Mouse (Mus musculus): ENCODE measurements around the gene Rpl23a.
A peak's percentile ranks its signal among the peaks of the same experiment; 100 is the strongest.

Rpl23a gene

GRCm38 (mm10) chr11:78167257-78167959 is 16.0 kb downstream of the Rpl23a start:
- DNase-seq (ENCODE audit: low read depth, low spot score): no peak

- no peak for DNase-seq (ENCODE audit: low read depth, low spot score)
These were observed 16.7 kb downstream of the Rpl23a start for GRCm38 (mm10) chr11:78166640-78167039.

GRCm38 (mm10) chr11:78166161-78166560 is 17.2 kb downstream of the Rpl23a start:
- no peak for DNase-seq (ENCODE audit: low read depth, low spot score)

- DNase-seq (ENCODE audit: low read depth, low spot score): no peak
These were observed 17.6 kb downstream of the Rpl23a start for GRCm38 (mm10) chr11:78165761-78166109.

GRCm38 (mm10) chr11:78164924-78165760 is 18.2 kb downstream of the Rpl23a start, which contains the start of gene Traf4:
TSS of gene Traf4 (minus strand) at chr11:78165589.
- DNase-seq (ENCODE audit: low read depth, low spot score): peak; percentile 72

GRCm38 (mm10) chr11:78164604-78164923 is 18.8 kb downstream of the Rpl23a start:
- no peak for DNase-seq (ENCODE audit: low read depth, low spot score)

GRCm38 (mm10) chr11:78163681-78164603 is 19.4 kb downstream of the Rpl23a start:
- DNase-seq (ENCODE audit: low read depth, low spot score): no peak

- no peak for DNase-seq (ENCODE audit: low read depth, low spot score)
These were observed 20.3 kb downstream of the Rpl23a start for GRCm38 (mm10) chr11:78163045-78163444.

GRCm38 (mm10) chr11:78162504-78162903 is 20.9 kb downstream of the Rpl23a start:
- no peak for DNase-seq (ENCODE audit: low read depth, low spot score)

GRCm38 (mm10) chr11:78161968-78162367 is 21.4 kb downstream of the Rpl23a start:
- DNase-seq (ENCODE audit: low read depth, low spot score): no peak

GRCm38 (mm10) chr11:78161169-78161568 is 22.2 kb downstream of the Rpl23a start:
- DNase-seq (ENCODE audit: low read depth, low spot score): no peak

- no peak for DNase-seq (ENCODE audit: low read depth, low spot score)
These were observed 22.7 kb downstream of the Rpl23a start for GRCm38 (mm10) chr11:78160675-78161074.

GRCm38 (mm10) chr11:78160171-78160570 is 23.2 kb downstream of the Rpl23a start:
- DNase-seq (ENCODE audit: low read depth, low spot score): no peak

- no peak for DNase-seq (ENCODE audit: low read depth, low spot score)
These were observed 23.8 kb downstream of the Rpl23a start for GRCm38 (mm10) chr11:78159557-78159956.

GRCm38 (mm10) chr11:78159096-78159495 is 24.3 kb downstream of the Rpl23a start:
- peak; percentile 82 for DNase-seq (ENCODE audit: low read depth, low spot score)

- DNase-seq (ENCODE audit: low read depth, low spot score): no peak
These were observed 27.2 kb downstream of the Rpl23a start for GRCm38 (mm10) chr11:78156156-78156699.

- no peak for DNase-seq (ENCODE audit: low read depth, low spot score)
These were observed 27.7 kb downstream of the Rpl23a start for GRCm38 (mm10) chr11:78155674-78156073.

GRCm38 (mm10) chr11:78153778-78154177 is 29.6 kb downstream of the Rpl23a start:
- no peak for DNase-seq (ENCODE audit: low read depth, low spot score)

GRCm38 (mm10) chr11:78152299-78153231 is 30.8 kb downstream of the Rpl23a start:
- no peak for DNase-seq (ENCODE audit: low read depth, low spot score)

GRCm38 (mm10) chr11:78151161-78151560 is 32.2 kb downstream of the Rpl23a start:
- peak; percentile 53 for DNase-seq (ENCODE audit: low read depth, low spot score)
